Mouse (Mus musculus): ENCODE results near the gene Trmu.

GRCm38 (mm10) chr15:85831954-85832590, 47.0 kb upstream of the Trmu start, which contains the start of gene Ttc38:
- no peak for TF ChIP-seq POLR2A (IDR thresholded peaks at IDR 0.05; ENCODE audit: insufficient read length, low read depth)
- TF ChIP-seq MYOG (IDR thresholded peaks at IDR 0.05; ENCODE audit: control insufficient read depth in 1 of 3, insufficient read depth in 1 of 3, insufficient read length in 2 of 3, low read depth in 2 of 3) = no peak
- TF ChIP-seq TCF3 (IDR thresholded peaks at IDR 0.05; ENCODE audit: insufficient read length, low read depth) = no peak
- TF ChIP-seq MAX (IDR thresholded peaks at IDR 0.05; ENCODE audit: low read depth) = no peak
- no peak for TF ChIP-seq TCF12 (IDR thresholded peaks at IDR 0.05; ENCODE audit: insufficient read depth, poor library complexity, severe bottlenecking)
- TF ChIP-seq SRF (IDR thresholded peaks at IDR 0.05; ENCODE audit: control insufficient read depth, insufficient read length, low read depth) = no peak
- TF ChIP-seq POLR2AphosphoS2 (IDR thresholded peaks at IDR 0.05; ENCODE audit: insufficient read length, low read depth) = no peak
- no peak for TF ChIP-seq E2F4 (IDR thresholded peaks at IDR 0.05; ENCODE audit: insufficient read depth)
- TF ChIP-seq REST (IDR thresholded peaks at IDR 0.05; ENCODE audit: insufficient read depth, insufficient read length) = no peak

Measured in myocyte (in vitro differentiated cells).